Mouse (Mus musculus) adrenal gland, postnatal 10 days (tissue): Measurements from ENCODE around the gene Bhmt2. TPM values are rescaled to one million over a fixed set of nuclear protein-coding genes. Genes with fewer than 3 reads are reported as not detected.

Experiments
- DNase-seq: peaks from one replicate; pipeline ENCODE4 v3.0.0; 2021; ENCODE audit warnings: mixed read lengths
- long read RNA-seq, 2 experiments: library from polyadenylated mRNA; stranded (forward); transcript quantifications; one replicate each; pipeline ENCODE4 v2.0.0; 2021
- total RNA-seq, 2 experiments: library from RNA; stranded (reverse); gene quantifications; 2 replicates each; pipeline ENCODE4 v1.2.3; 2021

Bhmt2 gene
- total RNA-seq, result 10 to 100 TPM in 1 of 2 experiments, 1 to 10 TPM in 1; 9.8 to 24.3 TPM
- long read RNA-seq, experiment 1, transcript Bhmt2-201 (8 exons, 2,467 nt), result major isoform, 76 of 91 reads
- long read RNA-seq, experiment 1, partial matches to known transcripts, result 7 of 91 reads
- long read RNA-seq, experiment 1, other reads (novel, unspliced or antisense), result 8 of 91 reads
- long read RNA-seq, experiment 2, partial matches to known transcripts, result 1 of 3 reads
- long read RNA-seq, experiment 2, other reads (novel, unspliced or antisense), result 0 of 3 reads

DNA sequence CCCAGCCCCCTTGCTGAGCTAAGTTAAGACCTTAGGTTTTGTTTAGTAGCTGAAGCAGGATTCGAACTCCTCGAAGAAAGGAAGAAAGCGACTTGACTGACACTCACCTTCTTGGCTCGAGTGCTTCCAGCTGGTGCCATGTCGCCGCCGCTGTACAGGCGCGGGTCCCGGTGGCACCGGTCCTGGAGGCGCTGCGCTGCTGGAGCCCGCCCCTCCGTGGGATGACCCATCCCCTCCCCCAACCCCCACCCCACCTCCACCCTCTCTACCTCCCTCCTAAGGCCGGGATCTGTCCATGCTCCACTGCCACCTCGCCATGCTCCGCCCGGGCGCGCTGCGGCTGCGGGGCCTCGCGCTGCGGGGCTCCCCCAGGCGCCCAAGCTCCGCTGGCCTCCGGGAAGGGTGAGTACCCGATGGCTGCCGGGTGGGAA is at the start of gene Bhmt2, which contains the start of gene Dmgdh:
Gene Bhmt2 (minus strand): TSS at position 172 of the 431 bp plus-strand sequence.
Gene Dmgdh (plus strand): TSS at position 303 of the 431 bp plus-strand sequence.
- peak; percentile 23 for DNase-seq

- DNase-seq, result no peak
These were observed 49.4 kb upstream of the Bhmt2 start for GRCm38 (mm10) chr13:93723455-93723854.

GRCm38 (mm10) chr13:93721916-93722315 is 47.8 kb upstream of the Bhmt2 start:
- DNase-seq, result no peak

- DNase-seq, result peak; percentile 81
These were observed 44.8 kb upstream of the Bhmt2 start for GRCm38 (mm10) chr13:93718948-93719347.

- no peak for DNase-seq
These were observed 43.0 kb upstream of the Bhmt2 start for GRCm38 (mm10) chr13:93717113-93717512.

DNA sequence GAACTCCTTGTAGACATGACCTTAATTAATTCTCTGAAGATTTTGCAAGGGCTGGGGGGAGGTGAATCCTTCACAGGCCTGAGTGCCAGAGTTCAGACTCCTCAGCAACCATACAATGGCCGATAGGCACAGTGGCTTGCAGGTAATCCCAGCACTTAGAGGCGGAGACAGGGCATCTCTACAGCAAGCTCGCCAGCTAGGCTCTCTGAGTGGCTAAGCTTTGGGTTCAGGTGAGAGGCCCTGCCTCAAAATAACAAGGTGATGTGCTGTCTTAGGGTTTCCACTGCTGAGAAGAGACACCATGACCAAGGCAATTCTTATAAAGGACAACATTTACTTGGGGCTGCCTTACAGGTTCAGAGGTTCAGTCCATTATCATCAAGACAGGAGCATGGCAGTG is 39.7 kb upstream of the Bhmt2 start:
- DNase-seq, result no peak

DNA sequence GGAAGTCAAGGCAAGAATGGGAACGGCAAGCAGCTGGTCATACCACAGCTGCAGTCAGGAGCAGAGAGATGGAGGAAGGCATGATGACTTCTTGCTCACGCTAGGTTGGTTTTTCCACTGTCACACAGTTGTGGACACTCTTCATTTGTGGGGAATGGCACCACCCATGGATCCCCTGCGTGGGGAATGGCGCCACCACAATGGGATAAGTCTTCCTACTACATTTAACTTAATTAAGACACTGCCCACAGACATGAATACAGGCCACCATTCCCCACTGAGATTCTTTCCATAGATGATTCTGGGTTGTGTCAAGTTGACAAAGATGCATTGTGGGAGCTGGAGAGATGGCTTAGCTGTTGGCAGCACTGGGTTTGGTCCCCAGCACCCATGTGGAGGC is 38.3 kb upstream of the Bhmt2 start:
- DNase-seq, result no peak

DNA sequence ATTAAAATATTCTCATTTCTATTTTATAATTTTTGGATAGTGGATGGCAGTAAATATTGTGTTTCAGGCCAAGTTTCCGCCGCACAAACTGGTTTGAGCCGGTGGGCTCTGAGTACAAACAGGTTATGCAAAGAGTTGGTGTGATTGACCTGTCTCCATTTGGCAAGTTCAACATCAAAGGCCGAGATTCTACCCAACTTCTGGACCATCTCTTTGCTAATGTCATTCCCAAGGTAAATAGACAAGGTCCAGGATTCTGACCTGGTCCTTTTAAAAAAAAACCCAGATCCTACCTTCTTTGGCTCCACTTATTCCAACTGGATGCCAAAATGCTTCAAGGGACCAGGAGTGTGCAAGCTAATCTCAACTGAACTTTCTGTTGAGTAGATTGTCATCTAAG is 37.1 kb upstream of the Bhmt2 start:
- DNase-seq, result no peak

DNA sequence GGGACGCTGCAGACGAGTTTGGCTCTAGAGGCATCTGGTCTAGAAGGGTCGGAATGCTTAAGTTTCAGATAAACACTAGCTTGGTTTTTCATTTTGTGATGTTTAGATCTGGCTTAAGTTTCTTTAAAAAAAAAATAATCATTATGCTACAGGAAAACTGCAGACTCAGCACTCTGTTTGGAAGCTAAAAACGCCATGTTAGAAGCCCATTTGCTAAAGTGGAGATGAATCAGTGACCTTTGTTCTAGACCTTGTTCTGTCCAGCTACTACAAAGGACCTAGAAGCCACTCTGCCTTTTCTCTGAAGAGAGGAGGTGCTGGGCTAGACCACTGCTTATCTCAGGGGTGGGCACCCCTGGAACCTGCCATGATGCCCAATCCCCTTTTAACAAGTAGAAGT is 36.2 kb upstream of the Bhmt2 start:
- no peak for DNase-seq

DNA sequence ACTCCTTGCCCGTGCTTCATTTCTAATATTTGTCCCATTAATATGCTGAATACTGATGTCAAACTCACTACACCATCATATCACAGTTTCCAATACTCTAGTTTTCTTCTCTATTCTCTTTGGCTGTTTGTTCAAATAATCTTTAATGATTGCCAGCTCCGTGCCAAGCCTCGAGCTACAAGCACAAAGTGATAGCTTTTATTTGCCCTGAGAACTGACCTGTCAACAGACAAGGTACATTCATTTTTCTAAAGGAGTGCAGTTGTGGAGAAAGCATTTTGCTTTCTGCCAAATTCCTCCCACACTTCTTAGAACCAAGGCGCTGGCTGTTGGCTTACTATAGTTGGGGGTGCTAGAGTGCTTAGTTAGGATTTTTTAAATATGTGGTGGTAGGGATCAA is 33.2 kb upstream of the Bhmt2 start:
- DNase-seq, result no peak

DNA sequence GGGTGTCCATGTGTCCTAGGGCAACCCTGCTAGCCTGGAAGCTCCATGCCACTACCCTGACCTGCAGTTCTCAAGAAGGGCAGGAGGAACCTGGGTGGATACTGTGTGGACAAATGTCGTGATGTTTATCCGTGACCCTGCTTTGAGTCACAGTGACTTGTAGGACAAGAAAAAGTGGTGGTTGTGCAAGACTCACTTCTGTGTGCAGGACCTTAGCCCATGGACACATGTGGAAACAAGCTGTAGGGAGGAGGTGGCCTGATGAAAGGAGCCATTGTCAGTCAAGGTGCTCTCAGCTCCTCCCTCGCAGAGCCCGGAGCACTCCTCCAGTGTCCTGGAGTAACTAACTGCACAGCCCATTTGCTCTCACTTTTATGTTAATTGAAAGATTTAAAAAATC is 31.6 kb upstream of the Bhmt2 start:
- DNase-seq, result no peak

GRCm38 (mm10) chr13:93698866-93699265 is 24.8 kb upstream of the Bhmt2 start:
- no peak for DNase-seq

GRCm38 (mm10) chr13:93690821-93691220 is 16.7 kb upstream of the Bhmt2 start:
- no peak for DNase-seq

DNA sequence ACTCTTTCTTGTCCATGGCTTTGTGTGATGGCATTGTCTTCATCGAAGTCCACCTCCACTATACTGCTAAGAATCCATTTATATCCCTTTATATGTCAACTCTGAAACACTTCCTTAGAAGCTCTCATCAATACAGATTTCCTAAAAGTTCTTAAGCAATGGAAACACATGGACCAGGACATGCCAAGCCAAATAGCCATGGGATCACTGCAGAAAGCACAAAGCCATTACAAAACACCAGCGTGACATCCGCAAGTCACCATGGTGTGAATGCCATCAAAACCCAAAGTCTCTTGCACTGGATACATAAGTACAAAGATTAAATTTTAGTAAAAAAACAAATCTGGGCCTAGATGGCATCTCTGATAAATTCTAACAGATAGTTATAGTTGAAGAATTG is 15.5 kb upstream of the Bhmt2 start:
- DNase-seq, result no peak

DNA sequence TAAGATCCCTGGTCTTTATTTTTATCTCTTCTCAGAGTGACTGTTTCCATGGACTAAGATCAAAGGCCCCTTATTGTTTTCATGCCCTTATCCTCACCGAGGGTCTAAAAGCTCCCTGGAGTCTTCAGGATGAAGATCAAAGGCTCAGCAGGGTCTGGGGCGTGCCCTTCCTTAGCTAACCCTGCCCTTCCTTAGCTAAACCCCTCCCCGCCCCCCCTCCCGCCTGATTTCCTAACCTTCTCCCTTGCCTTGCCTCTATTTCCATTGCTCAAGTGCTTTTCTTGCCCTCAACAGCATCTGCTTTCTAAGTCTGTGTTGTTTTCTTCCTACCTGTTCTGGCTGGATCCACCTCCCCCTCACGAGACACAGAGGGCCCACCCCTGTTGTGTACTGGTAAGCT is 13.2 kb upstream of the Bhmt2 start:
- no peak for DNase-seq

- DNase-seq, result no peak
These were observed 11.1 kb upstream of the Bhmt2 start for GRCm38 (mm10) chr13:93685226-93685625.

DNA sequence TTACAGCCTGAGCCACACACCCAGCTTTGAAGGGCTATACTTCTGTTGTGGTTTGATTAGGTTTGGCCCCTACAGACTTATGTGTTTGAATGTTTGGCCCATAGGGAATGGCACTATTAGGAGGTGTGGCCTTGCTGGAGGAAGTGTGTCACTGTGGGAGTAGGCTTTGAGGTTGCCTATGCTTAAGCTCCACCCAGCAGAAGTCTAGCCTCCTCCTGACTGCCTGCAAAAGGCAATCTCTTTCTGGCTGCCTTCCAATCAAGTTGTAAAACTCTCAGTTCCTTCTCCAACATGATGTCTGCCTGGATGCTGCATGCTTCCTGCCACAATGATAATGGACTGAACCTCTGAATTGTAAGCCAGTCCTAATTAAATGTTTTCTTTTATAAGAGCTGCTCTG is 9.2 kb upstream of the Bhmt2 start:
- DNase-seq, result no peak

DNA sequence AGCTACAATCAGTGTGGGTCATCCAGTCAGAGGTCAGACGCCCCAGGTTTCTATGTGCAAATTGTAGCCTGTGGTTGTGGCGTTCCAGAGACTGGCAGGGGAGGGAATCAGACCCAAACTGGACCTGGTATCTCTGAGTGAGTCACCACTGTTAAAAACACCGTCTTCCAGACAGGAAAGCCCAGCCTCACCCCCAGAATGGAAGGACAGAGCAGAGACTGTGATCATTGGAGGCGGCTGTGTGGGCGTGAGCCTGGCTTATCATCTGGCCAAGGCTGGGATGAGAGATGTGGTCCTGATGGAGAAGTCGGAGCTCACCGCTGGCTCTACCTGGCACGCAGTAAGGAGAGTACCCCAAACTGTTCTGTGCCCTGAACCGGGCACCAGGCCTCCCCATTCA is 2.8 kb upstream of the Bhmt2 start:
- no peak for DNase-seq

DNA sequence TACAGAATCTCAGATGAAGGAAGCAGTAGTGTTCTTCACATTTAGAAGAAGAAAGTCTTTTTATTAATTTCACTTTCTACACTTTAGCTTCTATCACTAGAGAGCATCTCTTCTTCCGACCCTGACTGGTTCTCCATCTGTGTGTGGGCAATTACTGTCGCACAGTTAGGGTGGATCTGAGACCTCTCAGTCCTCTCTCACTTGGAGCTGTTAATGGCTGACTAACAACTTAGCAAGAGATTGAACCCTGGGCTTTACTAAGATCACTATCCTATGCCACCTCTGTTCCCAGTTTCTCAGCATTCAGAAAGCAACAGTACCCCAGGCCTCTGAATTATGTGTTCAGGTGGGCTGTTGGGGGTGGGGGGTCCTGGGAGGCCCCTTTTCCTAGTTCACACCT is 806 bp downstream of the Bhmt2 start:
- no peak for DNase-seq

DNA sequence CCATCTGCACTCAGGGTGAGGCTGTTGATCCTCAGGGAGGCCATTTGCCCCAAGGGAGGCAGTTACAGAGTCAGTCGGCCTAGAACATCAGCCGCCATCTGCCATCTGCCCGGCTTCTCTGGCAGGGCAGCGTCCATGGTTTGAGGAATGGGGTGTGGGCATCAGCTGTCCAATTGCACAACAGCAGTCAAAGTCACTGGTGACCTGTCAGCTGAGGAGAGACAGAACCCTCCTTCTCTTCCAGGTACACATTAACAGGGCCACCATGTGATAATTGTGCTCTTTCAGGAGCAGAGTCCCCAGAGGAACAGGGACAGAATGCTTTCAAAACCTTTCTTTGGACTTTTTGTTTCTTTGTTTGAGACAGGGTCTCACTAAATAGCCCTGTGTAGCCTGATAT is 1.7 kb downstream of the Bhmt2 start:
- no peak for DNase-seq

DNA sequence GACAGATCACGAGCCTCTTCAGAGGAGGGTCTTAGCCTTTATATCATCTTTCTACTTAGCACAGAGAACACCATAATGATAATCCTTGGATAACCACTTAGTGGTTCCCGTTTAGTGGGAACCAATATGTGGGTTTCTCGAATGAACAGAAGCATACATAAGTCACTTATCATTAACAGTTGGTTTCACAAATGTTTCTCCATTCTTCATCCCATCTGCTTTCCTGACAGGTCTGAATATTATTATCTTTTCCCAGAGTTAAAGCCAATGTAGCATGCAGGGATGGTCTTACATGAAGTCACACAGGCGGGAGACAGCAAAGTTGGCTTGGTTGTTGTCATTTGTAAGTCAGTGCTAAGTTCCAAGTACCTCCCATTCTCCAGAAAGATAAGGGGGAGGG is 6.5 kb downstream of the Bhmt2 start:
- DNase-seq, result no peak

GRCm38 (mm10) chr13:93657941-93658340 is 16.2 kb downstream of the Bhmt2 start:
- DNase-seq, result no peak

DNA sequence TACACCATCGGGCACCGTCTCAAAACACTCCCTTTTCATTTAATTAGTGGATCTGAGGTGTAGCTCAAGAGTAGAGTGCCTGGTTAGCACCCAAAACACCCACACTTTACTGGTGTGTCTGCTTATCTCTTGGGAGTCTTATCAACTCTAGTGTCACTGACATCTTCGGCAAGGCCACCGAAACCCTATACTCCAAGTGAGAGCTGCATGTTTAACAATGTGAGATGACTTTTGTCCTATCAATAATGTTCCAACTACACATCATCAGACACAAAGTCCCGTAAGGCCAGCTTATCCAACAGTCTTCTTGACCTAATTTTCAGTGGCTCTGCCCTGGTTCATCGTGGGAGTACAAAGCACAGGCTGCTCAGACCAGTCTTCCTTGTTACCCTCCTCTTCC is 20.7 kb downstream of the Bhmt2 start:
- DNase-seq, result no peak

DNA sequence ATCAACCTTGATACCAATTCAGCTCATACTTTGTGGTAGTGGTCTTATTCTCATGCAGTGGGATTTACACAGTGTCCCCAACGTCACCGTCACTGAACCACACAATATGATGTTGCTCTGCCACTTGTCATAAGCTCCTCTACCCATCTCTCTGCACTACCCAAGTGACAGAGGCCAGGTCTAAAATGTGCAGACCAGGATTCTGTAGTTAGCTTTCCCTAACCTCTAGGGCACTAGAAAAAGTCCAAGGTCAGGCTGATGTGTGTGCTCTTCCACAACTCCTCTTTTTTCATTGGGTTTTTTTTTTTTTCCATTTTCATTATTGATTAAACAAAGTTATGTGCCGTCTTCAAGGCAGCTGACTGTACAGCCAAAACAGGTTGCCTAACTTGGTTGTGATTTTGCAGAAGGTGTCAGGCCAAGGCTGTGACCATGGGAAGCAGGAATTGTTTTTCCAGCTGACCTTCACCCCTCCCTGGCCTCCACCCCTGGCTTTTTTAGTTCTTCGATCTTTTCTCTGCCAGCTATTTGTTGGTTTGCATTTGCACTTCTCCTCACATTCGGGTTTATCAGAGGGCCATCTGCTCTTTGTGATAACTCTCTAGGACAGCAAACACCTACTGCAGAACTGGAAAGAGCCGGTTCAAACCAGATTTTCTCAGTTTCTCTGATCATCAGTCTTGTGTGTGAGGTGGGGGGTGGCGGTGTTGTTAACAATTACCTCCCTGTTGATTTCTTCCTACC is 25.5 kb downstream of the Bhmt2 start:
- peak; percentile 43 for DNase-seq
